Mouse (Mus musculus): ENCODE measurements around the gene Cntn2.

GRCm38 (mm10) chr1:132515339-132515738 is 27.7 kb downstream of the Cntn2 start:
- no peak for TF ChIP-seq GATA1 (IDR thresholded peaks at IDR 0.05; ENCODE audit: borderline replicate concordance, low read length)
- no peak for TF ChIP-seq FLI1 (IDR thresholded peaks at IDR 0.05; ENCODE audit: low read length)
